Mouse (Mus musculus) forebrain, embryonic 13.5 days (tissue): ENCODE results near the gene Tmem38b. TPM values are rescaled to one million over a fixed set of nuclear protein-coding genes. Genes with fewer than 3 reads are reported as not detected.

Experiments
- ATAC-seq: fragments of 200-750 bp; cut with Nextera tagmentation; 2 replicates; pipeline ENCODE4 v1.8.0; 2017
- H3K27ac ChIP-seq: fragments of 300-500 bp; sonication (generic); 2 replicates; pipeline ENCODE4 v1.5.1; 2015; ENCODE audit warnings: inconsistent platforms, mild to moderate bottlenecking, moderate library complexity
- H3K27me3 ChIP-seq: fragments of 300-500 bp; sonication (generic); 2 replicates; pipeline ENCODE4 v1.6.1; 2015; ENCODE audit warnings: mild to moderate bottlenecking, inconsistent platforms
- H3K36me3 ChIP-seq: fragments of 300-500 bp; sonication (generic); 2 replicates; pipeline ENCODE4 v1.6.1; 2015; ENCODE audit warnings: mild to moderate bottlenecking, inconsistent platforms; ENCODE audit not compliant: poor library complexity, severe bottlenecking
- H3K4me1 ChIP-seq: fragments of 300-500 bp; sonication (generic); 2 replicates; pipeline ENCODE4 v1.6.1; 2015; ENCODE audit warnings: inconsistent platforms
- H3K4me2 ChIP-seq: fragments of 300-500 bp; sonication (generic); 2 replicates; pipeline ENCODE4 v1.6.1; 2015; ENCODE audit warnings: inconsistent platforms, mild to moderate bottlenecking, moderate library complexity
- H3K4me3 ChIP-seq: fragments of 300-500 bp; sonication (generic); 2 replicates; pipeline ENCODE4 v1.5.1; 2015; ENCODE audit warnings: mild to moderate bottlenecking, inconsistent platforms
- H3K9ac ChIP-seq: fragments of 300-500 bp; sonication (generic); 2 replicates; pipeline ENCODE4 v1.6.1; 2015; ENCODE audit warnings: mild to moderate bottlenecking, inconsistent platforms
- H3K9me3 ChIP-seq: fragments of 300-500 bp; sonication (generic); replicated peaks from 2 replicates; pipeline ENCODE4 v1.6.1; 2016; ENCODE audit warnings: inconsistent platforms
- WGBS: fragments of 180-500 bp; shearing (Covaris S2); methylation state at CpG from one replicate; pipeline ENCODE4 v1.1.7; 2015; 5-methylcytosine and 5-hydroxymethylcytosine counted together
- polyA plus RNA-seq: library from polyadenylated mRNA; unstranded; fragments of >200 nt; fragmentation: Nextera tagmentation; extraction: Ambion mirVana; gene quantifications from 2 replicates; pipeline ENCODE4 v1.2.1, GENCODE M21; 2015

Tmem38b gene
- polyA plus RNA-seq, 1 experiment from 2014 or later = 6.8 TPM

GRCm38 (mm10) chr4:53859944-53860343, 34.1 kb downstream of the Tmem38b start:
- Histone ChIP-seq H3K4me2 (no peak overlapping the region), H3K9me3 (no peaks in the 10 kb centered on the region), H3K4me1 (no peaks in the 10 kb centered on the region), H3K4me3 (no peak overlapping the region), H3K27me3 (no peaks in the 10 kb centered on the region), H3K9ac (no peak overlapping the region), H3K27ac (no peak overlapping the region), H3K36me3 (no peaks in the 10 kb centered on the region; the same call in 1 of the 2 replicates)
- ATAC-seq = no peak
- 48% methylated on average over 18 of the region's 18 CpGs for WGBS

- Histone ChIP-seq H3K9me3 (no peaks in the 10 kb centered on the region), H3K9ac (no peak overlapping the region), H3K4me1 (no peaks in the 10 kb centered on the region), H3K36me3 (no peaks in the 10 kb centered on the region; the same call in 1 of the 2 replicates), H3K27me3 (no peaks in the 10 kb centered on the region), H3K27ac (no peak overlapping the region), H3K4me3 (no peak overlapping the region), H3K4me2 (no peak overlapping the region)
- no peak for ATAC-seq
- WGBS = 68% methylated on average over 6 of the region's 6 CpGs
These were observed 36.3 kb downstream of the Tmem38b start for GRCm38 (mm10) chr4:53862101-53862500.

GRCm38 (mm10) chr4:53864098-53864820, 38.4 kb downstream of the Tmem38b start:
- Histone ChIP-seq H3K36me3 (no peaks in the 10 kb centered on the region; the same call in 1 of the 2 replicates), H3K4me1 (no peaks in the 10 kb centered on the region), H3K9me3 (no peaks in the 10 kb centered on the region), H3K4me3 (no peak overlapping the region), H3K4me2 (no peak overlapping the region), H3K9ac (no peak overlapping the region), H3K27me3 (no peaks in the 10 kb centered on the region), H3K27ac (no peak overlapping the region)
- ATAC-seq = no peak
- WGBS = 89% methylated on average over 19 of the region's 19 CpGs

- Histone ChIP-seq H3K4me1 (no peaks in the 10 kb centered on the region), H3K27ac (no peak overlapping the region), H3K27me3 (no peaks in the 10 kb centered on the region), H3K36me3 (no peaks in the 10 kb centered on the region; the same call in 1 of the 2 replicates), H3K4me3 (no peak overlapping the region), H3K9ac (no peak overlapping the region), H3K9me3 (peaks cover 2% of the 10 kb centered on the region; the same call in 1 of the 2 replicates), H3K4me2 (no peak overlapping the region)
- ATAC-seq = no peak
These were observed 40.6 kb downstream of the Tmem38b start for GRCm38 (mm10) chr4:53866459-53866858.

GRCm38 (mm10) chr4:53878542-53879417, 52.9 kb downstream of the Tmem38b start:
- 48% methylated on average over 24 of the region's 24 CpGs for WGBS
- H3K4me3 ChIP-seq = no peak overlapping the region
- H3K9me3 ChIP-seq = no peaks in the 10 kb centered on the region
- no peak for ATAC-seq
- peak overlapping the region; percentile 14; the same call in 1 of the 2 replicates for H3K4me2 ChIP-seq
- no peaks in the 10 kb centered on the region for H3K36me3 ChIP-seq
- H3K27ac ChIP-seq = no peak overlapping the region
- no peaks in the 10 kb centered on the region for H3K4me1 ChIP-seq
- H3K9ac ChIP-seq = no peak overlapping the region
- H3K27me3 ChIP-seq = no peaks in the 10 kb centered on the region

GRCm38 (mm10) chr4:53882921-53883682, 57.3 kb downstream of the Tmem38b start:
- Histone ChIP-seq H3K27me3 (no peaks in the 10 kb centered on the region), H3K27ac (no peak overlapping the region), H3K9ac (no peak overlapping the region), H3K4me1 (peaks cover 5% of the 10 kb centered on the region; the same call in 1 of the 2 replicates), H3K4me3 (no peak overlapping the region), H3K9me3 (no peaks in the 10 kb centered on the region), H3K36me3 (no peaks in the 10 kb centered on the region), H3K4me2 (no peak overlapping the region)
- no peak for ATAC-seq
- WGBS = 81% methylated on average over 17 of the region's 17 CpGs

GRCm38 (mm10) chr4:53884351-53885245, 58.8 kb downstream of the Tmem38b start:
- WGBS = 60% methylated on average over 14 of the region's 14 CpGs
- H3K9me3 ChIP-seq = no peaks in the 10 kb centered on the region
- H3K27me3 ChIP-seq = no peaks in the 10 kb centered on the region
- no peak overlapping the region for H3K9ac ChIP-seq
- H3K36me3 ChIP-seq = no peaks in the 10 kb centered on the region
- H3K4me1 ChIP-seq = peaks cover 5% of the 10 kb centered on the region; the same call in 1 of the 2 replicates
- 0 out of 2 replicates have a peak, but pooled peaks have one; percentile 30 for ATAC-seq
- no peak overlapping the region for H3K27ac ChIP-seq
- H3K4me2 ChIP-seq = no peak overlapping the region
- no peak overlapping the region for H3K4me3 ChIP-seq

GRCm38 (mm10) chr4:53886342-53887088, 60.7 kb downstream of the Tmem38b start:
- no peaks in the 10 kb centered on the region for H3K36me3 ChIP-seq
- peaks cover 5% of the 10 kb centered on the region; the same call in 1 of the 2 replicates for H3K4me1 ChIP-seq
- H3K27ac ChIP-seq = no peak overlapping the region
- WGBS = 58% methylated on average over 22 of the region's 22 CpGs
- no peaks in the 10 kb centered on the region for H3K27me3 ChIP-seq
- H3K4me2 ChIP-seq = no peak overlapping the region
- no peak overlapping the region for H3K4me3 ChIP-seq
- no peak for ATAC-seq
- no peaks in the 10 kb centered on the region for H3K9me3 ChIP-seq
- H3K9ac ChIP-seq = no peak overlapping the region

GRCm38 (mm10) chr4:53895335-53895734, 69.5 kb downstream of the Tmem38b start:
- Histone ChIP-seq H3K27me3 (no peaks in the 10 kb centered on the region), H3K9ac (no peak overlapping the region), H3K4me3 (no peak overlapping the region), H3K27ac (no peak overlapping the region), H3K4me1 (no peaks in the 10 kb centered on the region), H3K36me3 (no peaks in the 10 kb centered on the region), H3K9me3 (no peaks in the 10 kb centered on the region), H3K4me2 (no peak overlapping the region)
- WGBS = 85% methylated on average over 1 of the region's 1 CpGs
- ATAC-seq = no peak

- Histone ChIP-seq H3K4me3 (no peak overlapping the region), H3K4me2 (no peak overlapping the region), H3K27me3 (no peaks in the 10 kb centered on the region), H3K27ac (peak overlapping the region; percentile 32; the same call in 1 of the 2 replicates), H3K9me3 (no peaks in the 10 kb centered on the region), H3K4me1 (no peaks in the 10 kb centered on the region), H3K9ac (no peak overlapping the region), H3K36me3 (no peaks in the 10 kb centered on the region)
- peak; percentile 91; the same call in 1 of the 2 replicates for ATAC-seq
- whole genome bisulfite sequencing = 76% methylated on average over 7 of the region's 7 CpGs
These were observed 70.4 kb downstream of the Tmem38b start for GRCm38 (mm10) chr4:53896150-53896833.
